Mouse (Mus musculus) ovary, adult 18-20 months (tissue): ENCODE results near the gene Gprc5c.

Source experiments
- DNase-seq: peaks from one replicate; pipeline ENCODE4 v3.0.0; 2022; ENCODE audit warnings: low spot score, mixed read lengths

Gprc5c gene

GRCm38 (mm10) chr11:114850452-114851268 lies at the start of gene Gprc5c:
Gprc5c (plus strand) TSS chr11:114851152.
- DNase-seq = peak; percentile 21

GRCm38 (mm10) chr11:114801906-114802305 lies 49.0 kb upstream of the Gprc5c start:
- no peak for DNase-seq

- DNase-seq = no peak
These were observed 48.2 kb upstream of the Gprc5c start for GRCm38 (mm10) chr11:114802540-114803267.

GRCm38 (mm10) chr11:114803990-114804389 lies 47.0 kb upstream of the Gprc5c start:
- DNase-seq = no peak

- DNase-seq = no peak
These were observed 43.9 kb upstream of the Gprc5c start for GRCm38 (mm10) chr11:114807025-114807424.

GRCm38 (mm10) chr11:114807686-114808427 lies 43.1 kb upstream of the Gprc5c start:
- DNase-seq = no peak

GRCm38 (mm10) chr11:114809371-114809770 lies 41.6 kb upstream of the Gprc5c start:
- DNase-seq = no peak

GRCm38 (mm10) chr11:114810344-114810743 lies 40.6 kb upstream of the Gprc5c start:
- DNase-seq = no peak

GRCm38 (mm10) chr11:114812731-114813240 lies 38.2 kb upstream of the Gprc5c start:
- peak; percentile 75 for DNase-seq

GRCm38 (mm10) chr11:114814873-114815592 lies 35.9 kb upstream of the Gprc5c start:
- no peak for DNase-seq

GRCm38 (mm10) chr11:114816934-114817333 lies 34.0 kb upstream of the Gprc5c start:
- no peak for DNase-seq

- no peak for DNase-seq
These were observed 32.8 kb upstream of the Gprc5c start for GRCm38 (mm10) chr11:114818185-114818584.

GRCm38 (mm10) chr11:114819110-114819509 lies 31.8 kb upstream of the Gprc5c start:
- no peak for DNase-seq

- DNase-seq = no peak
These were observed 30.5 kb upstream of the Gprc5c start for GRCm38 (mm10) chr11:114820444-114820843.

- no peak for DNase-seq
These were observed 29.6 kb upstream of the Gprc5c start for GRCm38 (mm10) chr11:114821325-114821724.

- DNase-seq = no peak
These were observed 28.2 kb upstream of the Gprc5c start for GRCm38 (mm10) chr11:114822727-114823126.

- DNase-seq = no peak
These were observed 27.7 kb upstream of the Gprc5c start for GRCm38 (mm10) chr11:114823199-114823725.

- no peak for DNase-seq
These were observed 24.3 kb upstream of the Gprc5c start for GRCm38 (mm10) chr11:114826686-114827085.

GRCm38 (mm10) chr11:114829499-114830432 lies 21.2 kb upstream of the Gprc5c start:
- DNase-seq = peak; percentile 58

- DNase-seq = no peak
These were observed 20.5 kb upstream of the Gprc5c start for GRCm38 (mm10) chr11:114830433-114830773.
